Mouse (Mus musculus): ENCODE data around the gene Rbl1. TPM values are rescaled to one million over a fixed set of nuclear protein-coding genes. Genes with fewer than 3 reads are reported as not detected.
"Not testable (repeated sequence)": the region's sequence is repeated elsewhere in the genome, so short reads cannot be mapped to it uniquely, and the experiment has no call there.

The Rbl1 gene
- polyA plus RNA-seq, 1 experiment = 5.2 TPM

GRCm38 (mm10) chr2:157172984-157173383, 31.4 kb downstream of the Rbl1 start:
- H3K27ac ChIP-seq (ENCODE audit: insufficient read depth, low read depth, low read length) = no peak overlapping the region; the same call in 1 of the 2 replicates
- WGBS = 96% methylated on average over 6 of the region's 6 CpGs
- H3K27me3 ChIP-seq (ENCODE audit: control insufficient read depth, insufficient read depth, low read length) = no peaks in the 10 kb centered on the region
- no peak for TF ChIP-seq CTCF (IDR thresholded peaks at IDR 0.05; ENCODE audit: extremely low read depth, insufficient read length, insufficient replicate concordance, low read depth, low read length)
- no peak for TF ChIP-seq POLR2A (IDR thresholded peaks at IDR 0.05; ENCODE audit: low read depth, low read length)
- H3K4me1 ChIP-seq (ENCODE audit: control insufficient read depth, insufficient read depth, insufficient read length, low read length) = peaks cover 6% of the 10 kb centered on the region; the same call in 1 of the 2 replicates
- H3K4me3 ChIP-seq (ENCODE audit: low read depth, low read length) = no peak overlapping the region
- peaks cover 38% of the 10 kb centered on the region for H3K36me3 ChIP-seq (ENCODE audit: control insufficient read depth, insufficient read depth, low read length)

DNA sequence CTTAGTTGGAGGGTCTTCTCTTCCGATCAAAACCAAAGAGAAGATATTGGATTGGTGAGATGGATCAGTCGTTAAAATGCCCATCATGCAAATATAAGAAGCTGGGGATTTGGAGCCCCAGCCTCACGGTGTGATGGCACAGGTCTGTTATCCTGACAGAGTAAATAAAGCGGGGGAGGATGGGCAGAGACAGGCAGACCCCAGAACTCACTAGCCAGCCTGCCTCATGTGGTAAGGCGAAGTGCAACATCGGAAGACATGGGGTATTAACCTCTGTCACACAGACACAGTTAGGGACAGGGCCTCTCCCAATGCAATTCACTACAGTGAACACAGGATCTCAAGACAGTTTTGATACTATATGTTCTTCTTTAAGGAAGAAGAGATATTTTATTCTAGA, 33.7 kb downstream of the Rbl1 start:
- Histone ChIP-seq H3K4me3 (ENCODE audit: low read depth, low read length) (no peak overlapping the region), H3K27me3 (ENCODE audit: control insufficient read depth, insufficient read depth, low read length) (no peaks in the 10 kb centered on the region), H3K27ac (ENCODE audit: insufficient read depth, low read depth, low read length) (no peak overlapping the region), H3K4me1 (ENCODE audit: control insufficient read depth, insufficient read depth, insufficient read length, low read length) (peaks cover 3% of the 10 kb centered on the region; the same call in 1 of the 2 replicates), H3K36me3 (ENCODE audit: control insufficient read depth, insufficient read depth, low read length) (peaks cover 31% of the 10 kb centered on the region)
- 76% methylated on average over 6 of the region's 6 CpGs for WGBS
- TF ChIP-seq POLR2A (IDR thresholded peaks at IDR 0.05; ENCODE audit: low read depth, low read length) (no peak), CTCF (IDR thresholded peaks at IDR 0.05; ENCODE audit: extremely low read depth, insufficient read length, insufficient replicate concordance, low read depth, low read length) (no peak)

DNA sequence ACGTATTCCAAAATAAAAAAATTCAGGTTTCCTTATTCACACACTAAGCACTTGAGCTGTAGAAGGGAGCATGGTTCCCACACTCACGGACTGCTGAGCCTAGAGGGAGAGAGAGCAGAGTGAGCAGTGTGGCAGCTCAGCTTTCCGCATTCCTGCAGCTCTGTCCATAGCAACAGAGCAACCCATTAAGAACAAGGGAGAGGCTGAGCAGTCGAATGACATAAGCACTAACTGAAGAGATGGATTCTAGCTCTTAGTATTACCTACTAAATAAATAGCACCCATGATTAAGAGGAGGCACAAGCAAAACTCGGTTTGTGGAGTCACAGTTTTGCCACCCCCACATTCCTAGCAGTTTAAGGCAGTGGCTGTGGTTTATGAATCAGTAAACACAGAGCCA, 34.2 kb downstream of the Rbl1 start:
- 62% methylated on average over 5 of the region's 5 CpGs for WGBS
- no peak overlapping the region for H3K4me3 ChIP-seq (ENCODE audit: low read depth, low read length)
- no peak overlapping the region for H3K27ac ChIP-seq (ENCODE audit: insufficient read depth, low read depth, low read length)
- peaks cover 30% of the 10 kb centered on the region for H3K36me3 ChIP-seq (ENCODE audit: control insufficient read depth, insufficient read depth, low read length)
- TF ChIP-seq POLR2A (IDR thresholded peaks at IDR 0.05; ENCODE audit: low read depth, low read length) (no peak), CTCF (IDR thresholded peaks at IDR 0.05; ENCODE audit: extremely low read depth, insufficient read length, insufficient replicate concordance, low read depth, low read length) (no peak)
- no peaks in the 10 kb centered on the region for H3K27me3 ChIP-seq (ENCODE audit: control insufficient read depth, insufficient read depth, low read length)
- H3K4me1 ChIP-seq (ENCODE audit: control insufficient read depth, insufficient read depth, insufficient read length, low read length) = peaks cover 3% of the 10 kb centered on the region; the same call in 1 of the 2 replicates

DNA sequence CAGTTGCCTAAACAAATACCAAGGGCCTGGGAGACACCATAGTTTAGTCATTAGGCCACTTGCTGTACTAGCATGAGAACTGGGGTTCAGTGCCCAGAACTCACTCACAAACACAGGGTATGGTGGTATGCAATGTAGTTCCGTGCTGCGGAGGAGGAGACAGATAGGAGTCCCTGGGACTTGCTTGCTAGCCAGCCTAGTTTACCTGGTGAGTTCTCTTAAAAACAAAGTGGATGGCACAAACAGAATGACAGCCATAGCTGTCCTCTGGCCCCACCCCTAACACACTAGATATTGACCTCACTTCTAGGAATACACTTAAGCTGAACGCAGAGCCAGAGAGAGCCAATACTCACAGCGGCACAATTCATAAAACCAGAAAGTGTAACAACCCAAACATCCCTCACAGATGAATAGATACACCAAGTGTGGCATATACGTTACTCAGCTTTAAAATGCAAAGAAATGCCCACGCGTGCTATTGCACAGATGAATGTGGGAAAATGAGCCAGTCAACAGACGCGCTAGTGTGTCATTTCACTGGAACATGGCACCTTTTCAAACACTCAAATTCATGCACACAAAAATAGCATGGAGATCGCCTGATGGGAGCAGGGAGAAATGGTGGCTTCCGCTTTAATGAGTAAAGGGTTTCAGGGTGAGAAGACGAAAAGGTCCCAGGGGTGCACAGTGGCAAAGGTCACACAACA, 37.8 kb downstream of the Rbl1 start:
- H3K4me3 ChIP-seq (ENCODE audit: low read depth, low read length) = no peak overlapping the region
- H3K4me1 ChIP-seq (ENCODE audit: control insufficient read depth, insufficient read depth, insufficient read length, low read length) = no peaks in the 10 kb centered on the region
- no peaks in the 10 kb centered on the region for H3K27me3 ChIP-seq (ENCODE audit: control insufficient read depth, insufficient read depth, low read length)
- TF ChIP-seq CTCF (IDR thresholded peaks at IDR 0.05; ENCODE audit: extremely low read depth, insufficient read length, insufficient replicate concordance, low read depth, low read length) (no peak), POLR2A (IDR thresholded peaks at IDR 0.05; ENCODE audit: low read depth, low read length) (no peak)
- H3K27ac ChIP-seq (ENCODE audit: insufficient read depth, low read depth, low read length) = no peak overlapping the region
- peaks cover 28% of the 10 kb centered on the region for H3K36me3 ChIP-seq (ENCODE audit: control insufficient read depth, insufficient read depth, low read length)
- 96% methylated on average over 12 of the region's 12 CpGs for WGBS

DNA sequence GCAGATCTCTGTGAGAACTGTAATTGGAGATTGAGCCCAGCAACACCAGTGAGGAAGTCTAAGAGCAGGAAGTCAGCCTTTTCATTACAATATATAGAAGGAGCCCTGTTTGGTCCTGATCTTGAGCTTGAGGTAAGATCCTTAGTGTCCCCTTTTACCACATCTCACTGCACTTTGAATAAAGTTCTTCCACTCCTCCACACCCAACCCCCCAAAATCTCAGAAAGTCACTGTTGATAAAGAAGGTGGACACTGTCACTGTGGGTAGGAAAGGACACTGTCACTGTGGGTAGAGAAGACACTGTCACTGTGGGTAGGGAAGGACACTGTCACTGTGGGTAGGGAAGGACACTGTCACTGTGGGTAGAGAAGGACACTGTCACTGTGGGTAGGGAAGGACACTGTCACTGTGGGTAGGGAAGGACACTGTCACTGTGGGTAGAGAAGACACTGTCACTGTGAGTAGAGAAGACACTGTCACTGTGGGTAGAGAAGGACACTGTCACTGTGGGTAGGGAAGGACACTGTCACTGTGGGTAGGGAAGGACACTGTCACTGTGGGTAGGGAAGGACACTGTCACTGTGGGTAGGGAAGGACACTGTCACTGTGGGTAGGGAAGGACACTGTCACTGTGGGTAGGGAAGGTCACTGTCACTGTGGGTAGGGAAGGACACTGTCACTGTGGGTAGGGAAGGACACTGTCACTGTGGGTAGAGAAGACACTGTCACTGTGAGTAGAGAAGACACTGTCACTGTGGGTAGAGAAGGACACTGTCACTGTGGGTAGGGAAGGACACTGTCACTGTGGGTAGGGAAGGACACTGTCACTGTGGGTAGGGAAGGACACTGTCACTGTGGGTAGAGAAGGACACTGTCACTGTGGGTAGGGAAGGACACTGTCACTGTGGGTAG, 38.8 kb downstream of the Rbl1 start:
- not testable (repeated sequence) for H3K4me1 ChIP-seq (ENCODE audit: control insufficient read depth, insufficient read depth, insufficient read length, low read length); H3K27me3 ChIP-seq (ENCODE audit: control insufficient read depth, insufficient read depth, low read length); H3K4me3 ChIP-seq (ENCODE audit: low read depth, low read length); H3K27ac ChIP-seq (ENCODE audit: insufficient read depth, low read depth, low read length)
- peaks cover 35% of the 10 kb centered on the region for H3K36me3 ChIP-seq (ENCODE audit: control insufficient read depth, insufficient read depth, low read length)

DNA sequence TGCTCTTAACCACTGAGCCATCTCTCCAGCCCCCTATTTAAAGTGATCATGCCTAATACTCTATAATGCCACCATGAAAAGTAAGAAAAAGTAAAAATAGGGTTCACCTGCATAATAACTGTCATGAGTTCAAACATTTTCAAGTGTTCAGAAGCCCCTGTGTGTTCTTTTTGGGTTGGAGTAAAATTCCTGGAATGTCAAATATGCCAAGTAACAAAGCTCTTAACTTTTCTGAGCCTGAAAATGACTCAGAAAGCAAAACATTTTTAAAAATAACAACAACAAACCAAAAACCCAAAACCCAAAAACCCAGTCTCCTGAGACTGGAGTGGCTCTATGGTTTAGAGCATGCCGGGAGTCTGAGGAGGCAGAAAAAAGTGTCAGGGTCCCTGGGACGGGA, 40.2 kb downstream of the Rbl1 start:
- Histone ChIP-seq H3K36me3 (ENCODE audit: control insufficient read depth, insufficient read depth, low read length) (peaks cover 37% of the 10 kb centered on the region), H3K27ac (ENCODE audit: insufficient read depth, low read depth, low read length) (no peak overlapping the region), H3K4me1 (ENCODE audit: control insufficient read depth, insufficient read depth, insufficient read length, low read length) (no peaks in the 10 kb centered on the region), H3K27me3 (ENCODE audit: control insufficient read depth, insufficient read depth, low read length) (no peaks in the 10 kb centered on the region), H3K4me3 (ENCODE audit: low read depth, low read length) (no peak overlapping the region)
- TF ChIP-seq CTCF (IDR thresholded peaks at IDR 0.05; ENCODE audit: extremely low read depth, insufficient read length, insufficient replicate concordance, low read depth, low read length) = no peak
- no peak for TF ChIP-seq POLR2A (IDR thresholded peaks at IDR 0.05; ENCODE audit: low read depth, low read length)
- WGBS = 93% methylated on average over 2 of the region's 2 CpGs

GRCm38 (mm10) chr2:157156079-157156478, 48.3 kb downstream of the Rbl1 start:
- no peak overlapping the region for H3K27ac ChIP-seq (ENCODE audit: insufficient read depth, low read depth, low read length)
- WGBS = 91% methylated on average over 1 of the region's 1 CpGs
- TF ChIP-seq POLR2A (IDR thresholded peaks at IDR 0.05; ENCODE audit: low read depth, low read length) (no peak), CTCF (IDR thresholded peaks at IDR 0.05; ENCODE audit: extremely low read depth, insufficient read length, insufficient replicate concordance, low read depth, low read length) (no peak)
- H3K27me3 ChIP-seq (ENCODE audit: control insufficient read depth, insufficient read depth, low read length) = no peaks in the 10 kb centered on the region
- peaks cover 41% of the 10 kb centered on the region for H3K36me3 ChIP-seq (ENCODE audit: control insufficient read depth, insufficient read depth, low read length)
- no peak overlapping the region for H3K4me3 ChIP-seq (ENCODE audit: low read depth, low read length)
- H3K4me1 ChIP-seq (ENCODE audit: control insufficient read depth, insufficient read depth, insufficient read length, low read length) = no peaks in the 10 kb centered on the region

Measured in small intestine, adult 2 months (tissue).